Mouse (Mus musculus) thymus, adult 2 months (tissue): ENCODE measurements at regions not wholly inside any gene's neighbourhood (a gene's known extent, or its start where the extent isn't known, plus 50 kb on each side); places are given as distances from the start of the nearest gene placed in this dataset.

Experiments used
- CTCF ChIP-seq: fragments of 200-500 bp; IDR thresholded peaks from 2 replicates; pipeline ENCODE4 v1.5.1; 2012; ENCODE audit warnings: mild to moderate bottlenecking, control low read depth, low read length, moderate library complexity, borderline replicate concordance; ENCODE audit not compliant: control insufficient read depth, poor library complexity, insufficient read depth; ENCODE audit errors: extremely low read depth
- POLR2A ChIP-seq: fragments of 200-500 bp; IDR thresholded peaks from 2 replicates; pipeline ENCODE4 v1.6.1; 2012; ENCODE audit warnings: mild to moderate bottlenecking, low read length, control low read depth, moderate library complexity; ENCODE audit not compliant: control insufficient read depth, poor library complexity, insufficient read depth; ENCODE audit errors: extremely low read depth

- TF ChIP-seq POLR2A (no peak), CTCF (no peak)
These were observed 414.6 kb downstream of the Adgrl2 start for GRCm38 (mm10) chr3:148575735-148576134.
